Mouse (Mus musculus): Measurements from ENCODE around the gene Lgals3. TPM values are rescaled to one million over a fixed set of nuclear protein-coding genes. Genes with fewer than 3 reads are reported as not detected.

The Lgals3 gene
- total RNA-seq, 1 experiment from 2014 or later, result 5.2 TPM

DNA sequence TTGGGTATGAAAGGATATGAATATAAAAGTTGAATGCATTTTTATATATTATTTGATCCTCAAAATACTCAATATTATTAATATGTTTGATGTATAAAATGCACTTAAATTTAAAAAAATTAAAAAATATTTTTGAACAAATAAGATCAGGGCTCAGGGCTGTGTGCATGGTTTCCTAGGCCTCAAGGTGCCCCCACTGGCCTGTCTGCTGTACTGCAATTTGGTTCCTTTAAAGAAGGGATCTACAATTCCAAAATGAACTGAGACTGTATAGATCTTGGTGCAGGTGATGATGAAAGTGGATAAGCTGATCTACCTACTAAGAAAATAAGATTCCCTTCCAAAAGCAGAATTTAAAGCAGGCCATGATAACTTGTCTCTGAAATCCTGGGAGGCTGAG lies 65.4 kb downstream of the Lgals3 start:
- DNase-seq, result no peak

Other genes starting within 250 kb of the Lgals3 start
- 66.2 and 71.6 TPM in 2 replicates for gene Gch1, start 178.3 kb upstream of the Lgals3 start, total RNA-seq (2021)
- gene Wdhd1, start 90.9 kb upstream of the Lgals3 start, total RNA-seq (2021), result 4.8 and 7.5 TPM in 2 replicates
- 20.1 and 20.6 TPM in 2 replicates for gene Socs4, start 90.8 kb upstream of the Lgals3 start, total RNA-seq (2021)
- gene Mapk1ip1l, start 69.5 kb upstream of the Lgals3 start, total RNA-seq (2021), result 60.6 and 77.5 TPM in 2 replicates
- 5.6 and 6.0 TPM in 2 replicates for gene Dlgap5, start 50.7 kb downstream of the Lgals3 start, total RNA-seq (2021)
- gene Fbxo34, start 82.7 kb downstream of the Lgals3 start, total RNA-seq (2021), result 19.6 and 25.3 TPM in 2 replicates
- gene Atg14, start 202.9 kb downstream of the Lgals3 start, total RNA-seq (2021), result 13.9 and 17.4 TPM in 2 replicates

Measured in adrenal gland, postnatal 25 days (tissue).